Mouse (Mus musculus): Measurements from ENCODE around the gene Mis18a.

DNA sequence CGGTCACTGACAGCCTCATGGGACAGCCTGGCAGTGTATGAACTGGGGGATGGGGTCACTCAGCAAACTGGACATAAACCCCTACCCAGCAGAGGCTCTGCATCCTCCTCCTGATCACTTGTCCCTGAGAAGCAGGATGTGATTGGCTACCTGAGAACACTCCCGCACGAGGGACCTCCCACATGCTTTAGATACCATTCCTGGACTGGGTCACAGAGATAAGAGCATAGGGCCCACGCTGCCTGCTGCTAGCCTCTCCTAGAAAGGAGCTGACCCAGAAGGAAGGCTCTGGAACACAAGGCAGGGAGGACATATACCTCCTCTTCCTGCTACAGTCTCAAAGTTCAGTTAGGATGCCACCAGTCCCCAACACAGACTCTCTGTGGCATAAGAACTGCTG is 33.3 kb upstream of the Mis18a start:
- no peak for TF ChIP-seq CTCF (IDR thresholded peaks at IDR 0.05; ENCODE audit: control insufficient read depth, insufficient read depth, insufficient read length)
- no peak for TF ChIP-seq USF1 (IDR thresholded peaks at IDR 0.05; ENCODE audit: low read depth)
- no peak for TF ChIP-seq MYOG (IDR thresholded peaks at IDR 0.05; ENCODE audit: control insufficient read depth, extremely low read depth, insufficient read length)
- no peak for TF ChIP-seq MAX (IDR thresholded peaks at IDR 0.05)
- no peak for TF ChIP-seq MYOD1 (IDR thresholded peaks at IDR 0.05; ENCODE audit: control insufficient read depth, insufficient read length, low read depth)
- no peak for TF ChIP-seq CEBPB (IDR thresholded peaks at IDR 0.05; ENCODE audit: low read depth)
